Mouse (Mus musculus): ENCODE results near the gene Spg20.

Spg20 gene

GRCm38 (mm10) chr3:55111935-55112709 lies at the start of gene Spg20:
Gene Spg20, plus strand, starts transcription at chr3:55112108.
- Histone ChIP-seq H3K27me3 (ENCODE audit: control insufficient read depth, insufficient read depth, low read length, poor library complexity, severe bottlenecking) (no peaks in the 10 kb centered on the region), H3K36me3 (ENCODE audit: control insufficient read depth, insufficient read depth, low read length, poor library complexity, severe bottlenecking) (no peaks in the 10 kb centered on the region)
- peak; percentile 93 for DNase-seq (ENCODE audit: low read depth, low spot score)

GRCm38 (mm10) chr3:55062653-55063052 lies 49.3 kb upstream of the Spg20 start:
- no peaks in the 10 kb centered on the region for H3K27me3 ChIP-seq (ENCODE audit: control insufficient read depth, insufficient read depth, low read length, poor library complexity, severe bottlenecking)
- no peaks in the 10 kb centered on the region for H3K36me3 ChIP-seq (ENCODE audit: control insufficient read depth, insufficient read depth, low read length, poor library complexity, severe bottlenecking)
- no peak for DNase-seq (ENCODE audit: low read depth, low spot score)

GRCm38 (mm10) chr3:55064396-55064795 lies 47.5 kb upstream of the Spg20 start:
- H3K36me3 ChIP-seq (ENCODE audit: control insufficient read depth, insufficient read depth, low read length, poor library complexity, severe bottlenecking), result no peaks in the 10 kb centered on the region
- DNase-seq (ENCODE audit: low read depth, low spot score), result peak; percentile 32
- no peaks in the 10 kb centered on the region for H3K27me3 ChIP-seq (ENCODE audit: control insufficient read depth, insufficient read depth, low read length, poor library complexity, severe bottlenecking)

- H3K27me3 ChIP-seq (ENCODE audit: control insufficient read depth, insufficient read depth, low read length, poor library complexity, severe bottlenecking), result no peaks in the 10 kb centered on the region
- no peak for DNase-seq (ENCODE audit: low read depth, low spot score)
- no peaks in the 10 kb centered on the region for H3K36me3 ChIP-seq (ENCODE audit: control insufficient read depth, insufficient read depth, low read length, poor library complexity, severe bottlenecking)
Measured at GRCm38 (mm10) chr3:55065738-55066665, 45.9 kb upstream of the Spg20 start.

- Histone ChIP-seq H3K27me3 (ENCODE audit: control insufficient read depth, insufficient read depth, low read length, poor library complexity, severe bottlenecking) (no peaks in the 10 kb centered on the region), H3K36me3 (ENCODE audit: control insufficient read depth, insufficient read depth, low read length, poor library complexity, severe bottlenecking) (no peaks in the 10 kb centered on the region)
- no peak for DNase-seq (ENCODE audit: low read depth, low spot score)
Measured at GRCm38 (mm10) chr3:55066666-55067023, 45.3 kb upstream of the Spg20 start.

GRCm38 (mm10) chr3:55067791-55068434 lies 44.0 kb upstream of the Spg20 start:
- no peaks in the 10 kb centered on the region for H3K27me3 ChIP-seq (ENCODE audit: control insufficient read depth, insufficient read depth, low read length, poor library complexity, severe bottlenecking)
- no peaks in the 10 kb centered on the region for H3K36me3 ChIP-seq (ENCODE audit: control insufficient read depth, insufficient read depth, low read length, poor library complexity, severe bottlenecking)
- DNase-seq (ENCODE audit: low read depth, low spot score), result no peak

GRCm38 (mm10) chr3:55074576-55075293 lies 37.2 kb upstream of the Spg20 start:
- H3K27me3 ChIP-seq (ENCODE audit: control insufficient read depth, insufficient read depth, low read length, poor library complexity, severe bottlenecking), result no peaks in the 10 kb centered on the region
- DNase-seq (ENCODE audit: low read depth, low spot score), result no peak

GRCm38 (mm10) chr3:55075294-55075648 lies 36.6 kb upstream of the Spg20 start:
- H3K27me3 ChIP-seq (ENCODE audit: control insufficient read depth, insufficient read depth, low read length, poor library complexity, severe bottlenecking), result no peaks in the 10 kb centered on the region
- H3K36me3 ChIP-seq (ENCODE audit: control insufficient read depth, insufficient read depth, low read length, poor library complexity, severe bottlenecking), result no peaks in the 10 kb centered on the region
- no peak for DNase-seq (ENCODE audit: low read depth, low spot score)

More at GRCm38 (mm10) chr3:55074576-55075293, 37.2 kb upstream of the Spg20 start:
- no peaks in the 10 kb centered on the region for H3K36me3 ChIP-seq (ENCODE audit: control insufficient read depth, insufficient read depth, low read length, poor library complexity, severe bottlenecking)

GRCm38 (mm10) chr3:55078233-55078632 lies 33.7 kb upstream of the Spg20 start:
- H3K27me3 ChIP-seq (ENCODE audit: control insufficient read depth, insufficient read depth, low read length, poor library complexity, severe bottlenecking), result no peaks in the 10 kb centered on the region
- DNase-seq (ENCODE audit: low read depth, low spot score), result no peak
- H3K36me3 ChIP-seq (ENCODE audit: control insufficient read depth, insufficient read depth, low read length, poor library complexity, severe bottlenecking), result no peaks in the 10 kb centered on the region

- DNase-seq (ENCODE audit: low read depth, low spot score), result no peak
- Histone ChIP-seq H3K36me3 (ENCODE audit: control insufficient read depth, insufficient read depth, low read length, poor library complexity, severe bottlenecking) (no peaks in the 10 kb centered on the region), H3K27me3 (ENCODE audit: control insufficient read depth, insufficient read depth, low read length, poor library complexity, severe bottlenecking) (no peaks in the 10 kb centered on the region)
Measured at GRCm38 (mm10) chr3:55079619-55080018, 32.3 kb upstream of the Spg20 start.

GRCm38 (mm10) chr3:55080055-55080454 lies 31.9 kb upstream of the Spg20 start:
- Histone ChIP-seq H3K27me3 (ENCODE audit: control insufficient read depth, insufficient read depth, low read length, poor library complexity, severe bottlenecking) (no peaks in the 10 kb centered on the region), H3K36me3 (ENCODE audit: control insufficient read depth, insufficient read depth, low read length, poor library complexity, severe bottlenecking) (no peaks in the 10 kb centered on the region)
- DNase-seq (ENCODE audit: low read depth, low spot score), result peak; percentile 63

GRCm38 (mm10) chr3:55084781-55085180 lies 27.1 kb upstream of the Spg20 start:
- no peaks in the 10 kb centered on the region for H3K27me3 ChIP-seq (ENCODE audit: control insufficient read depth, insufficient read depth, low read length, poor library complexity, severe bottlenecking)
- H3K36me3 ChIP-seq (ENCODE audit: control insufficient read depth, insufficient read depth, low read length, poor library complexity, severe bottlenecking), result no peaks in the 10 kb centered on the region
- DNase-seq (ENCODE audit: low read depth, low spot score), result no peak

GRCm38 (mm10) chr3:55085716-55086115 lies 26.2 kb upstream of the Spg20 start:
- Histone ChIP-seq H3K36me3 (ENCODE audit: control insufficient read depth, insufficient read depth, low read length, poor library complexity, severe bottlenecking) (no peaks in the 10 kb centered on the region), H3K27me3 (ENCODE audit: control insufficient read depth, insufficient read depth, low read length, poor library complexity, severe bottlenecking) (no peaks in the 10 kb centered on the region)
- DNase-seq (ENCODE audit: low read depth, low spot score), result no peak

- Histone ChIP-seq H3K36me3 (ENCODE audit: control insufficient read depth, insufficient read depth, low read length, poor library complexity, severe bottlenecking) (no peaks in the 10 kb centered on the region), H3K27me3 (ENCODE audit: control insufficient read depth, insufficient read depth, low read length, poor library complexity, severe bottlenecking) (no peaks in the 10 kb centered on the region)
- no peak for DNase-seq (ENCODE audit: low read depth, low spot score)
Measured at GRCm38 (mm10) chr3:55086948-55087347, 25.0 kb upstream of the Spg20 start.

Measured in splenic B cell, adult 2 months (primary cell).